Mouse (Mus musculus) gastrocnemius, adult 8-10 months (tissue): Measurements from ENCODE around the gene Bmyc. TPM values are rescaled to one million over a fixed set of nuclear protein-coding genes. Genes with fewer than 3 reads are reported as not detected.
"Not testable (repeated sequence)": the region's sequence is repeated elsewhere in the genome, so short reads cannot be mapped to it uniquely, and the experiment has no call there.

Source experiments
- DNase-seq, 2 experiments: peaks; one replicate each; pipeline ENCODE4 v3.0.0; 2022; ENCODE audit warnings: low spot score in 2 of 2
- total RNA-seq, 4 experiments: library from RNA; stranded (reverse); gene quantifications; 2 replicates each; pipeline ENCODE4 v1.2.4; 2022

Gene Bmyc
- total RNA-seq, 4 experiments from 2014 or later, result 18.7 to 22.3 (median 20.6) TPM

- no peak for DNase-seq
Observed at GRCm38 (mm10) chr2:25717222-25717621, 10.7 kb downstream of the Bmyc start.

- no peak for DNase-seq
Observed at GRCm38 (mm10) chr2:25733199-25733930, 26.8 kb downstream of the Bmyc start.

- DNase-seq, result not testable (repeated sequence)
Observed at GRCm38 (mm10) chr2:25736709-25737108, 30.2 kb downstream of the Bmyc start, which contains the start of gene Obp2b. TSS of gene Obp2b (plus strand) at chr2:25737009.

- no peak for DNase-seq
Observed at GRCm38 (mm10) chr2:25741671-25742070, 35.1 kb downstream of the Bmyc start.

GRCm38 (mm10) chr2:25754201-25754600, 47.7 kb downstream of the Bmyc start:
- no peak for DNase-seq

Other genes starting within 250 kb of the Bmyc start
- 1 to 10 TPM in 1 of 4 experiments, under 1 TPM in 2, not detected in 1; 0.64 to 1.1 (median 0.77) TPM for gene Clic3, start 249.9 kb upstream of the Bmyc start, total RNA-seq
- gene Paxx, start 245.6 kb upstream of the Bmyc start, total RNA-seq, result 10 to 100 TPM; 11.2 to 15.0 (median 14.9) TPM
- gene Ptgds, start 236.7 kb upstream of the Bmyc start, total RNA-seq, result not detected
- not detected for gene Lcn12, start 212.8 kb upstream of the Bmyc start, total RNA-seq
- gene Fbxw5, start 206.0 kb upstream of the Bmyc start, total RNA-seq, result 100 to 1,000 TPM in 1 of 4 experiments, 10 to 100 TPM in 3; 83.3 to 100 (median 89.7) TPM
- gene C8g, start 205.0 kb upstream of the Bmyc start, total RNA-seq, result 1 to 10 TPM; 1.0 to 1.8 (median 1.6) TPM
- gene Traf2, start 159.8 kb upstream of the Bmyc start, total RNA-seq, result 10 to 100 TPM; 12.0 to 18.8 (median 15.2) TPM
- gene Edf1, start 148.9 kb upstream of the Bmyc start, total RNA-seq, result 100 to 1,000 TPM; 104 to 172 (median 141) TPM
- under 1 TPM; 0.19 to 0.46 (median 0.33) TPM for gene Mamdc4, start 131.9 kb upstream of the Bmyc start, total RNA-seq
- 10 to 100 TPM; 62.8 to 69.7 (median 65.5) TPM for gene Phpt1, start 131.5 kb upstream of the Bmyc start, total RNA-seq
- under 1 TPM; 0.13 to 0.20 (median 0.16) TPM for gene Ajm1, start 125.0 kb upstream of the Bmyc start, total RNA-seq
- 10 to 100 TPM; 83.3 to 94.6 (median 89.3) TPM for gene Rabl6, start 98.2 kb upstream of the Bmyc start, total RNA-seq
- not detected for gene Ccdc183, start 89.1 kb upstream of the Bmyc start, total RNA-seq
- gene Tmem141, start 84.7 kb upstream of the Bmyc start, total RNA-seq, result 10 to 100 TPM; 14.9 to 22.8 (median 17.3) TPM
- gene Fcna, start 78.7 kb upstream of the Bmyc start, total RNA-seq, result 1 to 10 TPM in 3 of 4 experiments, under 1 TPM in 1; 0.41 to 4.2 (median 1.9) TPM
- 1 to 10 TPM; 3.5 to 8.6 (median 5.2) TPM for gene Lcn8, start 53.6 kb upstream of the Bmyc start, total RNA-seq
- not detected for gene Lcn5, start 48.8 kb upstream of the Bmyc start, total RNA-seq
- not detected for gene Lcn6, start 30.0 kb upstream of the Bmyc start, total RNA-seq
- not detected for gene Lcn10, start 24.0 kb upstream of the Bmyc start, total RNA-seq
- gene Obp2a, start 6.7 kb upstream of the Bmyc start, total RNA-seq, result not detected
- gene Obp2b, start 30.3 kb downstream of the Bmyc start, total RNA-seq, result not detected
- gene Lcn3, start 58.8 kb downstream of the Bmyc start, total RNA-seq, result not detected
- not detected for gene Lcn11, start 70.3 kb downstream of the Bmyc start, total RNA-seq
- not detected for gene Gm13539, start 75.5 kb downstream of the Bmyc start, total RNA-seq
- not detected for gene Glt6d1, start 109.1 kb downstream of the Bmyc start, total RNA-seq
- gene Lcn9, start 116.4 kb downstream of the Bmyc start, total RNA-seq, result not detected
- not detected for gene Sohlh1, start 140.5 kb downstream of the Bmyc start, total RNA-seq
- under 1 TPM in 3 of 4 experiments, not detected in 1; 0.10 to 0.31 (median 0.24) TPM for gene Kcnt1, start 157.0 kb downstream of the Bmyc start, total RNA-seq